Mouse (Mus musculus) liver, embryonic 16.5 days (tissue): ENCODE data around the gene Abcg1. TPM values are rescaled to one million over a fixed set of nuclear protein-coding genes. Genes with fewer than 3 reads are reported as not detected.
A peak's percentile ranks its signal among the peaks of the same experiment; 100 is the strongest.

Experiments
- ATAC-seq: fragments of 200-750 bp; cut with Nextera tagmentation; 2 replicates; pipeline ENCODE4 v1.8.0; 2017; ENCODE audit warnings: low read depth, mild to moderate bottlenecking, moderate number of reproducible peaks, moderate library complexity
- H3K27ac ChIP-seq: fragments of 300-500 bp; sonication (generic); 2 replicates; pipeline ENCODE4 v1.5.1; 2014; ENCODE audit warnings: mild to moderate bottlenecking, low read length
- H3K27me3 ChIP-seq: fragments of 300-500 bp; sonication (generic); 2 replicates; pipeline ENCODE4 v1.6.1; 2014; ENCODE audit warnings: low read depth, low read length, mixed read lengths; ENCODE audit not compliant: control insufficient read depth, insufficient read depth
- H3K36me3 ChIP-seq: fragments of 300-500 bp; sonication (generic); 2 replicates; pipeline ENCODE4 v1.6.1; 2014; ENCODE audit warnings: mild to moderate bottlenecking; ENCODE audit not compliant: control insufficient read depth, insufficient read depth
- H3K4me1 ChIP-seq: fragments of 300-500 bp; sonication (generic); 2 replicates; pipeline ENCODE4 v1.6.1; 2014; ENCODE audit warnings: low read depth, low read length, mixed read lengths; ENCODE audit not compliant: control insufficient read depth
- H3K4me2 ChIP-seq: fragments of 300-500 bp; sonication (generic); 2 replicates; pipeline ENCODE4 v1.6.1; 2014; ENCODE audit warnings: low read depth, low read length, mixed read lengths
- H3K4me3 ChIP-seq: fragments of 300-500 bp; sonication (generic); 2 replicates; pipeline ENCODE4 v1.5.1; 2014; ENCODE audit warnings: low read depth, mild to moderate bottlenecking, low read length
- H3K9ac ChIP-seq: fragments of 300-500 bp; sonication (generic); 2 replicates; pipeline ENCODE4 v1.6.1; 2014; ENCODE audit warnings: low read depth, low read length
- H3K9me3 ChIP-seq: fragments of 300-500 bp; sonication (generic); replicated peaks from 2 replicates; pipeline ENCODE4 v1.6.1; 2016; ENCODE audit warnings: low read length; ENCODE audit not compliant: control insufficient read depth
- WGBS: fragments of 180-500 bp; shearing (Covaris S2); extraction: QIAGEN DNeasy Blood & Tissue Kit; methylation state at CpG from one replicate; pipeline ENCODE4 v1.1.7; 2014; ENCODE audit not compliant: insufficient replicate concordance; 5-methylcytosine and 5-hydroxymethylcytosine counted together
- polyA plus RNA-seq: library from polyadenylated mRNA; unstranded; fragments of >200 nt; fragmentation: Nextera tagmentation; extraction: Ambion mirVana; gene quantifications from 2 replicates; pipeline ENCODE4 v1.2.1, GENCODE M21; 2015

Abcg1 gene
- polyA plus RNA-seq, 1 experiment from 2014 or later = 10.8 TPM

DNA sequence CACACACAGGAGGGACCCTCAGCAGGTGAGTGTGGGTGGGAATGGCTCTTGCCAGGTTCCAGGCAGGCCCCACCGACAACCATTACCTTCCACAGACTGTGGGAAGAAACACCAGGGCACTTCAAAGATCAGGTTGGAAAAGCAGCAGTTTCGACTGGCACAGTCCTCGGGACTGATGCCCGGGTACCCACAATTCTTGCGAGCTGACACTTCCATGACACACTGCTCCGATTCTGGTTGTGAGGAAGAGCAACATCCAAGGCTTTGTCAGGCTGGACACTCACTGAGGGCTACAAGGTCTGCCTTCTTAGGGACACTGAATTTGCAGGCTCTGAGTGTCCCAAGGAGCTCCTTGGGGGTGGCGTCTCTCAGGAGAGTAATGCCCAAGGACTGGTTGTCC, 84.6 kb downstream of the Abcg1 start:
- Histone ChIP-seq H3K27me3 (no peaks in the 10 kb centered on the region), H3K9me3 (no peaks in the 10 kb centered on the region), H3K4me1 (no peaks in the 10 kb centered on the region), H3K36me3 (no peaks in the 10 kb centered on the region), H3K4me2 (no peak overlapping the region), H3K4me3 (no peak overlapping the region), H3K27ac (no peak overlapping the region), H3K9ac (no peak overlapping the region)
- no peak for ATAC-seq
- 63% methylated on average over 7 of the region's 7 CpGs for WGBS

DNA sequence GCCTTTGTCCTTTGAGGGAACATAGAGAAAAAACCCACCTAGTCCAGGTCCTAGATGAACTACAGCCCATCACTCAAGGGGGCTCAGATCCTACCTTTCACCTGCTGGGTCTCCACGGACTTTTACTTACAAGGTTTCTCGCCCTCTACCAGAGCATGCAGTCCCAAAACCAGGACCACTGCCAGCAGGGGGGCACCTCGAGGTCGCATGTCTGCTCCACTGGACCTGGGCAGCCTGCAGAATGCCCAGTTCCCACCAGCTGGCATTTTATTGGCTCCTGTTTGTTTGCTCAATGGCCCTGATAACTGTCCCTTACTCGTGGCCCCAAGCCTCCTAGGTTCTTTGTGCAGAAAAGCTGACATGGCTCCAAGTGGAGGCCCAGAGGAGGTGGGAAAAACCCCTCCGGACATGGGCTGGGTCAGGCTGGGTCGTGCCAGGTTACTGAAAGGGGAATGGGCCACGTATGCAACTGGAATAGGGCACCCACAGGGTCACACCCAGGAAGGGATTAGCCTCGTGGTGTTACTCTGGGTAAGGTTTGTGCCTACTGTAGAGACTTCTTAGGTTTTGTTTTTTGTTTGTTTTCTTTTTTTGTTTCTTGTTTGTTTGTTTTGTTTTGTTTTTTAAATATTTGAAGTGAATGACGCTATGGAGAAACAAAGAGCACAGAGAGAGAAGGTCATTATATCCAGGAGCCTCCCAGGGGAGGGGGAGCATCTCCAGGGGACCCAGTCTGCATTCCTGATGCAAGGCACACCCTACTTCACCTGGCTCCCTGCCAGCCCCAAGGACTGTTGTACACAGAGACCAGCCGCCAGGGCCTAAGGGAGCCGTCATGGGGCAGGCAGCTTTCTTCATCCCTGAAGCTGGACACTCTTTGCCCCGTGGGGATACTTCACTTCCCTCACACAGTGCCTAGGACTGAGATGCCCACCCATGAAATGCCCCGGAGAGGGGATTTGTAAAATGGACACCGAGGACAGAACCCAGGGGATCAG, 86.9 kb downstream of the Abcg1 start, which contains the start of gene Tff2:
TSS of gene Tff2 (minus strand) at position 243 of the 998 bp plus-strand sequence.
- H3K27me3 ChIP-seq = no peaks in the 10 kb centered on the region
- no peak within 1 kb of the TSS for H3K9ac ChIP-seq
- 52% methylated on average over 15 of the region's 15 CpGs for WGBS
- H3K4me3 ChIP-seq = no peak within 1 kb of the TSS
- no peak within 1 kb of the TSS for H3K4me2 ChIP-seq
- H3K36me3 ChIP-seq = no peaks in the 10 kb centered on the region
- no peak within 1 kb of the TSS for H3K27ac ChIP-seq
- no peaks in the 10 kb centered on the region for H3K9me3 ChIP-seq
- H3K4me1 ChIP-seq = no peaks in the 10 kb centered on the region
- no peak for ATAC-seq

DNA sequence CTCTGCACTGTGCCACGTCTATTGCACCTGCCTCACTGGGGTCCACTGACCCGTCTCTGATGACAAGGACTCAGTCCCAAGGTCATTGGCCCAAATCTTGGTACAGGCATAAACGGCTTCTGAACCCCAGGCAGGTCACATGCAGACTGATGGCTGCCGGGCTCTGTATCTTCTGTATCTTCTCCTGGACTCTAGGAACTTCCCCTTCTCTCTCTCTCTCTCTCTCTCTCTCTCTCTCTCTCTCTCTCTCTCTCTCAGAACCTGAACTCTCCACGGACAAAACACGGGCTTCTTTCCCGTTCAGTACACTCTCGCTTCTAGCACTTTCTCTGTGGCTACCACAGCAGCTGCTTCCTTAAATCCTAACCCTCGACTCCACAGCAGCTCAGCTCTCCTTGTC, 88.5 kb downstream of the Abcg1 start:
- no peak overlapping the region for H3K27ac ChIP-seq
- ATAC-seq = no peak
- H3K27me3 ChIP-seq = no peaks in the 10 kb centered on the region
- H3K4me1 ChIP-seq = no peaks in the 10 kb centered on the region
- H3K9ac ChIP-seq = no peak overlapping the region
- no peak overlapping the region for H3K4me2 ChIP-seq
- H3K4me3 ChIP-seq = no peak overlapping the region
- no peaks in the 10 kb centered on the region for H3K36me3 ChIP-seq
- 36% methylated on average over 9 of the region's 9 CpGs for WGBS
- no peaks in the 10 kb centered on the region for H3K9me3 ChIP-seq

DNA sequence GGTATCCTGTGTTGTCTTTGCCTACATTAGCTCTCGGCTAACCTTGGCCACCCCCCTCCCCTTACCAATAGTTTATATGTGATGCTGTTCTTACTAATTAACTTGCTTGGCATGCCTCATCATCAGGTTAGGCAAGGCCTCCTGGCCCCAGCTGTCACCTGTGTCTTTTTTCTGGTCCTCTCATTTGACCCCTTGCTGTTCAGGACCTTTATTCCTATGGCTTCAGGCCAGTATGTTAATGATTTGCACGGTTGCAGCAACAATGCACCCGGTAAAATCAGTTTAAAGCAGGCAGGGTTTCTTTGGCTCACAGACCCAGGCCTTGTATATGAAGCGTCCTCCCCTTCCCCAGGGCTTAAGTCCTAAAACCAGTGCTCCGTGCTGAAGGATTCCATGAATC, 95.0 kb downstream of the Abcg1 start:
- Histone ChIP-seq H3K4me2 (peak overlapping the region; percentile 26), H3K27ac (peak overlapping the region; percentile 47; the same call in 1 of the 2 replicates), H3K36me3 (no peaks in the 10 kb centered on the region), H3K4me1 (no peaks in the 10 kb centered on the region; the same call in 1 of the 2 replicates), H3K27me3 (no peaks in the 10 kb centered on the region), H3K9ac (no peak overlapping the region), H3K9me3 (no peaks in the 10 kb centered on the region), H3K4me3 (no peak overlapping the region)
- peak; percentile 91 for ATAC-seq
- WGBS = 48% methylated on average over 5 of the region's 5 CpGs

DNA sequence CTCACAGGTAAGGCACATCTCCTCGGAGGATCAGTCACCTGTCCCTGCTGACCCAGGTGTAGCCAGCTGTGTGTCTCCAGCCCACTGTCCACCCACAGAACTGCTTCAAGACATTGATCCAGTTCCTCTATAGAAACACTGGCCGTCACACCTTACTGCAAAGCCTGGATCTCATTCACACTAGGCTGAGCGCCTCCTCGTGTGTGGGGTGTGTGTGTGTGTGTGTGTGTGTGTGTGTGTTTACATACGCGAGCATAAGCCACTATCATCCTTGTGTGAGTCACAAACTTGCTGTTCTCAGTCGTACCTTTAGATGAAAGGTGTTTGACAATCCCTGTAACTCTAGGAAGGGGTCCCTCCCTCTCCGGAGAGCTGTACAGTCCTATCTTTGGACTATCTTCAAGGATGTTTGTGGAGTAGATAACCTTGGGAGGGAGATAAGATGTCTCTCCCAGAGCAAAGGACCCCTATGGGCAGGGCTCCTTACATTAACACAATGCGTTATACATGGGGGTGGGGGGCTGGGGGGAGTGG, 95.6 kb downstream of the Abcg1 start:
- Histone ChIP-seq H3K9me3 (no peaks in the 10 kb centered on the region), H3K4me3 (no peak overlapping the region), H3K9ac (no peak overlapping the region), H3K27ac (0 out of 2 replicates have a peak overlapping the region, but pooled peaks have one; percentile 47), H3K4me2 (peak overlapping the region; percentile 26), H3K4me1 (no peaks in the 10 kb centered on the region; the same call in 1 of the 2 replicates), H3K36me3 (no peaks in the 10 kb centered on the region), H3K27me3 (no peaks in the 10 kb centered on the region)
- ATAC-seq = peak; percentile 44
- WGBS = 38% methylated on average over 9 of the region's 9 CpGs

DNA sequence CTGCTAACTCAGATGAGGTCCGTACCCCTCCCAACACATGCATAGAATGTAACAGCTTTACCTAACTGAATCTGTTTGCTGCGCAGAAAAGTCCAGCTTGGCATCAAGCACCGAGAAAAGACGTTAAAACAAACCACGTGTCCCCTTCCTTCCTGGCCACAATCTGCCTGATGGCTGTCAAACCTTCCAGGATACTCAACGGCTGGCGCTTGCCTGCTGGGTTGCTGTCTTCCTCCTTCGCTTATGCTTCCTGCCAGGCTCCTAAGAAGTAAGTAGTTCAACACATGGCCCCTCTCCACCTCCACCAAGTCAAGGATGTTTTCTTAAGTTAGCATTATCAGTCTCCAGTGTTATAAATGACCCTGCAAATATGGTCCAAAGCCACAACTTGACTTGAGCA, 96.3 kb downstream of the Abcg1 start:
- Histone ChIP-seq H3K27me3 (no peaks in the 10 kb centered on the region), H3K4me1 (no peaks in the 10 kb centered on the region; the same call in 1 of the 2 replicates), H3K27ac (no peak overlapping the region), H3K4me3 (no peak overlapping the region), H3K9ac (no peak overlapping the region), H3K36me3 (no peaks in the 10 kb centered on the region), H3K4me2 (no peak overlapping the region), H3K9me3 (no peaks in the 10 kb centered on the region)
- ATAC-seq = no peak
- 6% methylated on average over 8 of the region's 8 CpGs for WGBS

DNA sequence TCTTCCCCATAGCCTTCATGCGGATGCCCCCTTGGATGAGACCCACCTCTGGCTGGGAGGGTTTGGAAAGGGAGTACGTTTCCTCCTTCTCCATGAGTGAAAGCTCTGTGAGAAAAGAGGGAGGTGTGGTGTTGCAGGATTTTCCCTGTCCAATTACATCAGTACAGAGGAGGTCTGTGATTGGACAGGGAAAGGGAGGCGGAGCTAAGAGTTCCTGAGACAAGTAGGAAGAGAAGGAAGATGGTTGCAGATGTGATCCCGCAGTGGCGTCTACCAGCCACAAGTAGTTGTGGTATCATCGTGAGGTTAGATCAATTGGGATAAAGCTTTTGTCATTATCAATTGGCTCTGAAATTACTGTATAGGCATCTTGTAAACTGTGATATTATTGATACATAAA, 100.4 kb downstream of the Abcg1 start:
- Histone ChIP-seq H3K27ac (no peak overlapping the region), H3K9ac (no peak overlapping the region), H3K4me1 (no peaks in the 10 kb centered on the region; the same call in 1 of the 2 replicates), H3K27me3 (no peaks in the 10 kb centered on the region), H3K4me2 (no peak overlapping the region), H3K4me3 (no peak overlapping the region), H3K36me3 (no peaks in the 10 kb centered on the region), H3K9me3 (no peaks in the 10 kb centered on the region)
- 79% methylated on average over 6 of the region's 6 CpGs for WGBS
- no peak for ATAC-seq

DNA sequence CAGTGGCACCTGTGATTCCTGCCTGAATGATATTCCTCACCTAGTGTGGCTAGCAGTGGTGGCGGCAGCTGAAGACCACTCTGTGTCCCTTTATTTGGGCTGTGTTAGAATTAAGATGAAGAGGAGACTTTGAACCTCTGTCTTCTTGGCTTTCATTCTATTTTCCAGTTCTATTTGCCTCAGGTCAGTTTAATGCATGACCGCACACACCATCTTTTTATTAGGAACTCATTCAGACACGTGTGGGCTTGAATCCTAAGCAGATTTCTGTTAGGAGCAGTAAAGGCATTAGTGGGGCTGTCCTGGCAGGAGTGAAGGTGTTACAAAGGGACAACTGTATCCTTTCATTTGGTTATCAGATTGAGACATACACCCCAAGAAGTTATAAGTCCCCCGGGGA, 102.8 kb downstream of the Abcg1 start:
- Histone ChIP-seq H3K36me3 (no peaks in the 10 kb centered on the region), H3K4me2 (no peak overlapping the region), H3K9me3 (no peaks in the 10 kb centered on the region), H3K27ac (no peak overlapping the region), H3K4me1 (no peaks in the 10 kb centered on the region), H3K9ac (no peak overlapping the region), H3K27me3 (no peaks in the 10 kb centered on the region), H3K4me3 (no peak overlapping the region)
- WGBS = 70% methylated on average over 4 of the region's 4 CpGs
- ATAC-seq = no peak

DNA sequence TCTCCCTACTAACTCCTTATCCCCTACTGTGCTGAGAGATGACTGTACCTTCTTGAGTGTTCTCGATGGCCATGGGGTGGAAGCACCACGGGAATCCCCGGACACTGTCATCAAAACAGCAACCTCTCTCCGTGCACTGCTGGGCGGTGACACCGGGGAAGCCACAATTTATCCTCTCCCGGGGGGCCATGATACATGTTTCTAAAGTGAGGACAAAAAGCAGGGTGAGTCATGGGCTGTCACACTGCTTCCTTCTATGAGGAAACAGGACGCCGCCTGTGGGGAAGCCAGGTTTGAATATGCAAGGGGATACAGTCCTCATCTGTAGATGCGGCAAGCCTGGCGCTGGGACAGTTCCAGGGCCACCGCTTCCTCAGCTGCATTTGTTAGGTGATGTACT, 105.1 kb downstream of the Abcg1 start:
- Histone ChIP-seq H3K36me3 (no peaks in the 10 kb centered on the region), H3K4me1 (no peaks in the 10 kb centered on the region), H3K9me3 (no peaks in the 10 kb centered on the region), H3K4me3 (no peak overlapping the region), H3K27ac (no peak overlapping the region), H3K4me2 (no peak overlapping the region), H3K27me3 (no peaks in the 10 kb centered on the region), H3K9ac (no peak overlapping the region)
- ATAC-seq = no peak
- WGBS = 50% methylated on average over 12 of the region's 12 CpGs
